Mouse (Mus musculus): ENCODE results near the gene Sult2a6. TPM values are rescaled to one million over a fixed set of nuclear protein-coding genes. Genes with fewer than 3 reads are reported as not detected.

Gene Sult2a6
- not detected for total RNA-seq (2023)

GRCm38 (mm10) chr7:14254770-14255169, at the start of gene Sult2a6:
TSS of gene Sult2a6 (minus strand) at chr7:14254870.

Other genes starting within 250 kb of the Sult2a6 start
- gene Sult2a3, start 131.8 kb downstream of the Sult2a6 start, total RNA-seq (2023), result not detected
- gene Obox8, start 78.7 kb upstream of the Sult2a6 start, total RNA-seq (2023), result not detected
- gene Sult2a8, start 191.9 kb upstream of the Sult2a6 start, total RNA-seq (2023), result not detected
- not detected for gene Sult2a7, start 239.4 kb upstream of the Sult2a6 start, total RNA-seq (2023)